Mouse (Mus musculus) hindbrain, embryonic 16.5 days (tissue): ENCODE measurements around the gene Ubtd2. TPM values are rescaled to one million over a fixed set of nuclear protein-coding genes. Genes with fewer than 3 reads are reported as not detected.

Experiments
- ATAC-seq: fragments of 200-750 bp; cut with Nextera tagmentation; 2 replicates; pipeline ENCODE4 v1.8.0; 2017; ENCODE audit warnings: moderate TSS enrichment, moderate library complexity
- H3K27ac ChIP-seq: fragments of 300-500 bp; sonication (generic); 2 replicates; pipeline ENCODE4 v1.5.1; 2014; ENCODE audit warnings: low read depth, mild to moderate bottlenecking, control low read depth, low read length, moderate library complexity
- H3K27me3 ChIP-seq: fragments of 300-500 bp; sonication (generic); replicated peaks from 2 replicates; pipeline ENCODE4 v1.6.1; 2014; ENCODE audit warnings: low read length; ENCODE audit not compliant: control insufficient read depth, insufficient read depth
- H3K36me3 ChIP-seq: fragments of 300-500 bp; sonication (generic); 2 replicates; pipeline ENCODE4 v1.6.1; 2014; ENCODE audit warnings: mild to moderate bottlenecking, low read length, moderate library complexity, mixed read lengths; ENCODE audit not compliant: control insufficient read depth, insufficient read depth
- H3K4me1 ChIP-seq: fragments of 300-500 bp; sonication (generic); 2 replicates; pipeline ENCODE4 v1.6.1; 2014; ENCODE audit warnings: low read depth, low read length; ENCODE audit not compliant: control insufficient read depth, insufficient read depth
- H3K4me2 ChIP-seq: fragments of 300-500 bp; sonication (generic); 2 replicates; pipeline ENCODE4 v1.6.1; 2014; ENCODE audit warnings: mild to moderate bottlenecking, low read length, control low read depth, moderate library complexity
- H3K4me3 ChIP-seq: fragments of 300-500 bp; sonication (generic); 2 replicates; pipeline ENCODE4 v1.5.1; 2014; ENCODE audit warnings: mild to moderate bottlenecking, low read length, control low read depth, moderate library complexity
- H3K9ac ChIP-seq: fragments of 300-500 bp; sonication (generic); 2 replicates; pipeline ENCODE4 v1.6.1; 2014; ENCODE audit warnings: low read depth, mild to moderate bottlenecking, control low read depth, low read length, moderate library complexity
- H3K9me3 ChIP-seq: fragments of 300-500 bp; sonication (generic); 2 replicates; pipeline ENCODE4 v1.6.1; 2014; ENCODE audit warnings: mild to moderate bottlenecking, low read length, moderate library complexity; ENCODE audit not compliant: control insufficient read depth
- WGBS: fragments of 180-500 bp; shearing (Covaris S2); extraction: QIAGEN DNeasy Blood & Tissue Kit; methylation state at CpG from one replicate; pipeline ENCODE4 v1.1.7; 2014; 5-methylcytosine and 5-hydroxymethylcytosine counted together
- polyA plus RNA-seq: library from polyadenylated mRNA; unstranded; fragments of >200 nt; fragmentation: Nextera tagmentation; extraction: Ambion mirVana; gene quantifications from 2 replicates; pipeline ENCODE4 v1.2.1, GENCODE M21; 2015

The Ubtd2 gene
- polyA plus RNA-seq, 1 experiment from 2014 or later = 36.8 TPM

DNA sequence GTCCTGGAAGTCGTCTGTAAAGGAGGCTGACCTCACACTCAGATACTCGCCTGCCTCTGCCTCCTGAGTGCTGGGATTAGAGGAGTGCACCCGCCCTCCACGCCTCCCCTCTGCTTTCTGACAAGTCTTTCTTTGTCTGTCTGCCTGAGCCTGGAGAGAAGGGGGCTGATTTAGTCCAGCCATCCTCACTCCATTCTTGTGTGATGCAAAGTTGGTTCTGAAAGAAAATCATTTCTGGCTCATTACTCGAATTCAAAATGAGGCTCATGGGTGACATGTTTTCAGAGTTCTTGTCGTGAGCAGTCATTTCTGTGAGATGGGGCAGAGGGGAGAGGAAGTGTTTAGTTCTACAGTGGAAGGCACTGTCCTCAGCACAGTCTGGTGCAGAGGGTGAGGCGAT is 81.8 kb downstream of the Ubtd2 start:
- Histone ChIP-seq H3K36me3 (no peaks in the 10 kb centered on the region), H3K4me1 (peaks cover 11% of the 10 kb centered on the region), H3K4me2 (no peak overlapping the region), H3K4me3 (no peak overlapping the region), H3K9ac (no peak overlapping the region), H3K27ac (no peak overlapping the region), H3K27me3 (no peaks in the 10 kb centered on the region), H3K9me3 (no peaks in the 10 kb centered on the region)
- 0 out of 2 replicates have a peak, but pooled peaks have one; percentile 19 for ATAC-seq
- 17% methylated on average over 7 of the region's 7 CpGs for WGBS

GRCm38 (mm10) chr11:32538435-32538834 is 83.3 kb downstream of the Ubtd2 start:
- WGBS = 66% methylated on average over 6 of the region's 6 CpGs
- H3K36me3 ChIP-seq = no peaks in the 10 kb centered on the region
- H3K27ac ChIP-seq = no peak overlapping the region
- H3K4me2 ChIP-seq = no peak overlapping the region
- H3K9me3 ChIP-seq = no peaks in the 10 kb centered on the region
- peaks cover 7% of the 10 kb centered on the region for H3K4me1 ChIP-seq
- ATAC-seq = no peak
- no peaks in the 10 kb centered on the region for H3K27me3 ChIP-seq
- no peak overlapping the region for H3K9ac ChIP-seq
- H3K4me3 ChIP-seq = no peak overlapping the region

- Histone ChIP-seq H3K36me3 (no peaks in the 10 kb centered on the region), H3K4me2 (no peak overlapping the region), H3K9me3 (no peaks in the 10 kb centered on the region), H3K9ac (no peak overlapping the region), H3K27ac (no peak overlapping the region), H3K4me1 (peaks cover 4% of the 10 kb centered on the region), H3K4me3 (no peak overlapping the region), H3K27me3 (no peaks in the 10 kb centered on the region)
- ATAC-seq = no peak
- 93% methylated on average over 4 of the region's 4 CpGs for WGBS
These were observed 83.7 kb downstream of the Ubtd2 start for GRCm38 (mm10) chr11:32538846-32539245.

DNA sequence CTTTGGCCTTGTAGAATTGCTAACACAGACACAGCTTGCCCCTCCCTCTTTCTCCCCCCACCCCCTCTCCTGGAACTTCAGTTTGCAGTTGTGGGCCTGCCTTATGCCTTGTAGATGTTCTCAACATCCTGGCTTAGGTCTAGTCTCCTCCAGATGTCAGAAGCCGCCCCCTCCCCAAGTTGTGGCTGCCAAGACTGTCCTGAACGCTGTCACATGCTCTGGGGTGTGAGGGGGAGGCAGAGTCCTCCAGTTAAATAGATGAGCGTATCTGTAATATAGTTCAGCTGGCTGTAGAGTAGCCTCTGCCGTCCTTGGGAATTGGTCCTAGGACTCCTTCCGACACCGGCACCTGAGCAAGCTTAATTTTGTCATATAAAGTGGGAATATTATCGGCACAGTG is 84.5 kb downstream of the Ubtd2 start:
- Histone ChIP-seq H3K9me3 (no peaks in the 10 kb centered on the region), H3K36me3 (no peaks in the 10 kb centered on the region), H3K27me3 (no peaks in the 10 kb centered on the region), H3K9ac (no peak overlapping the region), H3K27ac (no peak overlapping the region), H3K4me2 (no peak overlapping the region), H3K4me3 (no peak overlapping the region), H3K4me1 (no peaks in the 10 kb centered on the region; the same call in 1 of the 2 replicates)
- 87% methylated on average over 7 of the region's 7 CpGs for WGBS
- ATAC-seq = no peak

DNA sequence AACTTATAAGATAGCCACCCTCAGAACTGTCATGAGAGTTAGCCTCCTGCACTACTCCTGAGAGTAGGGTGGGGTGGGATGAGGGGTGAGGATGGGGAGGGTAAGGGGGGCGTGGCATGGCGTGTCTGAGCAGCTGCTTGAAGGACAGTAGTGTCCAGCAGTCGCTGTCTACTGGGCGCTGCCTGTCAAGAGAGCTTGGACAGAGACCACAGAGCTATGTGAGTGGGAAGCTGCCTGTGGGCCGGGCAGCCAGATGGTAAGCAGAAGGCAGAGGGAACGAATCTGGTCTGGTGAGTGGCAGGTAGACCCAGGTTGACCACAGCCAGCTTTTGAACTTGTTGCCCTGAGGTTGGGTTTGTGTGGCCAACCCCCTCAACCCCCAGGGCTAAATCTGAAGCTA is 85.3 kb downstream of the Ubtd2 start:
- Histone ChIP-seq H3K27ac (no peak overlapping the region), H3K4me3 (no peak overlapping the region), H3K9ac (no peak overlapping the region), H3K27me3 (no peaks in the 10 kb centered on the region), H3K4me1 (peaks cover under 1% of the 10 kb centered on the region; the same call in 1 of the 2 replicates), H3K36me3 (no peaks in the 10 kb centered on the region), H3K4me2 (no peak overlapping the region), H3K9me3 (no peaks in the 10 kb centered on the region)
- WGBS = 70% methylated on average over 6 of the region's 6 CpGs
- no peak for ATAC-seq

DNA sequence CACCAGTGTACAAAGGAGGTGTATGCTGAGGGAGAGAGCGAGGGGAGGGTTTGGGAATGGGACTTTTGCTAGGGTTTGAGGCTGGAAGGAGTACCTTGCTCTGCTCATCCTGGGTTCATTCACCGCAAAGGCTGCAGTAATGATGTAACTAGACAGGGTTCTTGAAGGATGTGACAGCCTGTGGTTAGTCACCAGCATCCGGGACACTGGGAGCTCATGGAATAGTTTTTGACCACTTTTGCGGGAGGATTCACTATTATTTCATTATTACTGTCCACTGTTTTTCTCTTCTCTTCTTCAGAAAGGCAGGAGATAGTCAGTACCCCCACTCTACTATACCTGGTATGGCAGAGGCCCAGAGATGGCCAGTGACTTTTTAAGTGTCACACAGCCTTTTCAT is 87.0 kb downstream of the Ubtd2 start:
- no peaks in the 10 kb centered on the region for H3K36me3 ChIP-seq
- peaks cover 5% of the 10 kb centered on the region; the same call in 1 of the 2 replicates for H3K4me1 ChIP-seq
- no peak overlapping the region for H3K4me3 ChIP-seq
- H3K9ac ChIP-seq = no peak overlapping the region
- 89% methylated on average over 4 of the region's 4 CpGs for WGBS
- no peaks in the 10 kb centered on the region for H3K27me3 ChIP-seq
- ATAC-seq = no peak
- no peak overlapping the region for H3K4me2 ChIP-seq
- no peak overlapping the region for H3K27ac ChIP-seq
- no peaks in the 10 kb centered on the region for H3K9me3 ChIP-seq

DNA sequence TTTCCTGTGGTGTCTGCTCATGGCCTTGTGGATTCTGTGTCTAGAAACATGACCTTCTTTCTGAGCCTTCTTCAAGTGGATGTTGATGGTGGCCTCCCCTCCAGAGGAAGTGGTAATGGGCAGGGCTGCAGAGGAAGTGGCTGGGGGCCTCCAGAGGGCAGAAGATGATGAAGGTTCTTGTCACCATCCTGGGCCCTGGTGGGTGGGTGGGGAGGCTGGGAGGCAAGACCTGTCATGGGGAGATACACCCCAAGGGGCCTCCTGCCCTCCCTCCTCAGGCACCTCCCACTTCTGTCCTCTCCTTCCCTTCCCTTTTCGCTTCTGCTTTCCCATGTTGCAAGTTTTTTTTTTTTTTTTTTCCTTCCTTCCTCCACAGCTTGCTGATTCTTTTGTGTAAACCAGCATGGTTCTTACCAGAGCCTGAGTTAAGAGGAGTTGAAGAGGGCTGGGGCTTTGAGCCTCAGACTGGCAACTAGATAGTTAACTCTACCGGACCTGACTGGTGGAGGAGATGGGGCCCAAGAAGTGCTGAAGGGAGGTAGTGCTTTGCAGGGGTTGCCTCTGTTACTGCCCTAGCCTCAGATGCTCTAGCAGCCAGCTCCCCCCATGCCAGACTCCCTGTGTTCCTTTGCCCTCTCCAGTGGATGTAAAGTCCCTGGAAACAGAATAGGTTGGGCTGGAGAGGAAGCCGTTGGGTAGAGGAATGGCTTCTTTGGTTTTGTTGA is 87.7 kb downstream of the Ubtd2 start:
- no peak for ATAC-seq
- Histone ChIP-seq H3K4me2 (no peak overlapping the region), H3K36me3 (no peaks in the 10 kb centered on the region), H3K9ac (no peak overlapping the region), H3K4me1 (peaks cover 5% of the 10 kb centered on the region; the same call in 1 of the 2 replicates), H3K9me3 (no peaks in the 10 kb centered on the region), H3K4me3 (no peak overlapping the region), H3K27me3 (no peaks in the 10 kb centered on the region), H3K27ac (no peak overlapping the region)
- 34% methylated on average over 3 of the region's 3 CpGs for WGBS

- no peak overlapping the region for H3K9ac ChIP-seq
- WGBS = 89% methylated on average over 6 of the region's 6 CpGs
- no peaks in the 10 kb centered on the region for H3K9me3 ChIP-seq
- H3K4me1 ChIP-seq = peaks cover 6% of the 10 kb centered on the region; the same call in 1 of the 2 replicates
- H3K27ac ChIP-seq = no peak overlapping the region
- no peaks in the 10 kb centered on the region for H3K36me3 ChIP-seq
- H3K27me3 ChIP-seq = no peaks in the 10 kb centered on the region
- ATAC-seq = no peak
- H3K4me3 ChIP-seq = no peak overlapping the region
- no peak overlapping the region for H3K4me2 ChIP-seq
These were observed 88.9 kb downstream of the Ubtd2 start for GRCm38 (mm10) chr11:32544041-32544440.

DNA sequence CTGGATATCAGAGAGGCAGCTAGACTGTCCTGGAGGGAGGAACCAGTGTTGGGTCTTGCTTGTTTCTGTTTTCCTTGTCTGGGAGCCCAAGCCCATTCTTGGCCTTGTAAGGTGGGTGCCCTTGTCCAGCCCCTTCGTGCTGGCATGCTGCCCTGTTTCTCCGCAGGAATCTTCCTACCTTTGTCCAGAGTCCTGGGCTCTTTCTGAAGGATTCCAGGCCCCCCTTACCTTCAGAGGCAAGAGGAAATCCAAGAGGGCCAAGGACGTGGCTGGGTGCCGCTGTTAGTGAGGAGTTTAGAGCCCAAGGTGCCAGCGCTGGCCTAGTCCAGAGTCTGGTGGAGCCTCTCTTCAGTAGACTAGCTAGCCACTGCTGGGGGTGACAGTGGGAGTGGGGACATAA is 89.3 kb downstream of the Ubtd2 start:
- no peak overlapping the region for H3K4me3 ChIP-seq
- no peaks in the 10 kb centered on the region for H3K9me3 ChIP-seq
- no peaks in the 10 kb centered on the region for H3K27me3 ChIP-seq
- 88% methylated on average over 5 of the region's 5 CpGs for WGBS
- H3K36me3 ChIP-seq = no peaks in the 10 kb centered on the region
- no peak overlapping the region for H3K4me2 ChIP-seq
- no peak overlapping the region for H3K9ac ChIP-seq
- H3K4me1 ChIP-seq = peaks cover 10% of the 10 kb centered on the region
- H3K27ac ChIP-seq = no peak overlapping the region
- no peak for ATAC-seq
